Mouse (Mus musculus) heart, postnatal 0 days (tissue): ENCODE measurements at regions not wholly inside any gene's neighbourhood (a gene's known extent, or its start where the extent isn't known, plus 50 kb on each side); places are given as distances from the start of the nearest gene placed in this dataset.

Source experiments
- ATAC-seq: fragments of 200-750 bp; cut with Nextera tagmentation; 2 replicates; pipeline ENCODE4 v1.8.0; 2017; ENCODE audit warnings: low read depth, moderate number of reproducible peaks, moderate library complexity; ENCODE audit not compliant: insufficient read depth
- DNase-seq: peaks from one replicate; pipeline ENCODE4 v3.0.0-alpha.2; 2016; ENCODE audit warnings: low spot score
- H3K27ac ChIP-seq: fragments of 300-500 bp; sonication (generic); 2 replicates; pipeline ENCODE4 v1.5.1; 2014; ENCODE audit warnings: low read depth, mild to moderate bottlenecking
- H3K27me3 ChIP-seq: fragments of 300-500 bp; sonication (generic); 2 replicates; pipeline ENCODE4 v1.6.1; 2014; ENCODE audit warnings: low read length, mixed read lengths; ENCODE audit not compliant: control insufficient read depth, insufficient read depth
- H3K36me3 ChIP-seq: fragments of 300-500 bp; sonication (generic); replicated peaks from 2 replicates; pipeline ENCODE4 v1.6.1; 2014; ENCODE audit warnings: low read length, mixed read lengths; ENCODE audit not compliant: control insufficient read depth, insufficient read depth
- H3K4me1 ChIP-seq: fragments of 300-500 bp; sonication (generic); 2 replicates; pipeline ENCODE4 v1.6.1; 2014; ENCODE audit warnings: antibody characterized with exemption; ENCODE audit not compliant: control insufficient read depth, insufficient read depth
- H3K4me2 ChIP-seq: fragments of 300-500 bp; sonication (generic); 2 replicates; pipeline ENCODE4 v1.6.1; 2014; ENCODE audit warnings: low read depth, mild to moderate bottlenecking, low read length, moderate library complexity
- H3K4me3 ChIP-seq: fragments of 300-500 bp; sonication (generic); 2 replicates; pipeline ENCODE4 v1.5.1; 2014; ENCODE audit warnings: low read depth, low read length
- H3K9ac ChIP-seq: fragments of 300-500 bp; sonication (generic); replicated peaks from 2 replicates; pipeline ENCODE4 v1.6.1; 2014; ENCODE audit warnings: low read depth, low read length, mixed read lengths
- H3K9me3 ChIP-seq: fragments of 300-500 bp; sonication (generic); replicated peaks from 2 replicates; pipeline ENCODE4 v1.6.1; 2016; ENCODE audit warnings: low read length; ENCODE audit not compliant: control insufficient read depth
- CTCF ChIP-seq: IDR thresholded peaks from 2 replicates; pipeline ENCODE4 v1.5.1; 2016; ENCODE audit warnings: antibody characterized with exemption, control low read depth, low read depth
- EP300 ChIP-seq: IDR thresholded peaks from 2 replicates; pipeline ENCODE4 v1.6.1; 2016; ENCODE audit warnings: antibody characterized with exemption, low read depth
- WGBS: fragments of 180-500 bp; shearing (Covaris S2); extraction: QIAGEN DNeasy Blood & Tissue Kit; methylation state at CpG from one replicate; pipeline ENCODE4 v1.1.7; 2014; 5-methylcytosine and 5-hydroxymethylcytosine counted together

GRCm38 (mm10) chr8:87417466-87417865, 54.9 kb downstream of the Cbln1 start:
- Histone ChIP-seq H3K36me3 (no peaks in the 10 kb centered on the region), H3K4me1 (no peaks in the 10 kb centered on the region), H3K27ac (no peak overlapping the region), H3K4me3 (no peak overlapping the region), H3K9ac (no peak overlapping the region), H3K27me3 (no peaks in the 10 kb centered on the region), H3K9me3 (no peaks in the 10 kb centered on the region), H3K4me2 (no peak overlapping the region)
- ATAC-seq: no peak
- WGBS: 61% methylated on average over 2 of the region's 2 CpGs
- no peak for DNase-seq
- TF ChIP-seq EP300 (no peak), CTCF (no peak)

DNA sequence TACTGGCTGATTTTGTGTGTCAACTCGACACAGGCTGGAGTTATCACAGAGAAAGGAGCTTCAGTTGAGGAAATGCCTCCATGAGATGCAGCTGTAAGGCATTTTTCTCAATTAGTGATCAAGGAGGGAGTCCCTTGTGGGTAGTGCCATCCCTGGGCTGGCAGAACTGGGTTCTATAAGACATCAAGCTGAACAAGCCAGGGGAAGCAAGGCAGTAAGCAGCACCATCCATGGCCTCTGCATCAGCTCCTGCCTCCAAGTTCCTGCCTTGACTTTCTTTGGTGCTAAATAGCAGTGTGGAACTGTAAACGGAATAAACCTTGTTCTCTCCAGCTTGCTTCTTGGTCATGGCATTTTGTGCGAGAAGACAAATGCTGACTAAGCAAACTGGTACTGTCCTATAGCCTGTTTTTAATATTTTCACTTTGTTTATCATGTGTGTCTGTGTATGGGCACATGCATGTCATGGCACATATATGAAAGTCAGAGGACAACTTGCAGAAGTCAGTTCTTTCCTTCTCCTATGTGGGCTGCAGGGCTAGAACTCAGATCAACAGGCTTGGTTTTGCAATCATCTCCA, 57.3 kb downstream of the Cbln1 start:
- H3K4me2 ChIP-seq: no peak overlapping the region
- H3K9me3 ChIP-seq: no peaks in the 10 kb centered on the region
- no peaks in the 10 kb centered on the region for H3K36me3 ChIP-seq
- ATAC-seq: no peak
- no peak overlapping the region for H3K4me3 ChIP-seq
- no peaks in the 10 kb centered on the region for H3K27me3 ChIP-seq
- TF ChIP-seq EP300 (no peak), CTCF (no peak)
- 68% methylated on average over 3 of the region's 3 CpGs for WGBS
- no peak overlapping the region for H3K9ac ChIP-seq
- H3K4me1 ChIP-seq: no peaks in the 10 kb centered on the region
- H3K27ac ChIP-seq: no peak overlapping the region
- DNase-seq: no peak

- no peak for TF ChIP-seq EP300
- no peak for TF ChIP-seq CTCF
- Histone ChIP-seq H3K4me2 (no peak overlapping the region), H3K9me3 (no peaks in the 10 kb centered on the region), H3K9ac (no peak overlapping the region), H3K4me3 (no peak overlapping the region), H3K36me3 (no peaks in the 10 kb centered on the region), H3K27ac (no peak overlapping the region), H3K4me1 (no peaks in the 10 kb centered on the region), H3K27me3 (no peaks in the 10 kb centered on the region)
- ATAC-seq (no peak), DNase-seq (no peak)
- 55% methylated on average over 2 of the region's 2 CpGs for WGBS
Measured at GRCm38 (mm10) chr8:87389016-87389415, 83.4 kb downstream of the Cbln1 start.

DNA sequence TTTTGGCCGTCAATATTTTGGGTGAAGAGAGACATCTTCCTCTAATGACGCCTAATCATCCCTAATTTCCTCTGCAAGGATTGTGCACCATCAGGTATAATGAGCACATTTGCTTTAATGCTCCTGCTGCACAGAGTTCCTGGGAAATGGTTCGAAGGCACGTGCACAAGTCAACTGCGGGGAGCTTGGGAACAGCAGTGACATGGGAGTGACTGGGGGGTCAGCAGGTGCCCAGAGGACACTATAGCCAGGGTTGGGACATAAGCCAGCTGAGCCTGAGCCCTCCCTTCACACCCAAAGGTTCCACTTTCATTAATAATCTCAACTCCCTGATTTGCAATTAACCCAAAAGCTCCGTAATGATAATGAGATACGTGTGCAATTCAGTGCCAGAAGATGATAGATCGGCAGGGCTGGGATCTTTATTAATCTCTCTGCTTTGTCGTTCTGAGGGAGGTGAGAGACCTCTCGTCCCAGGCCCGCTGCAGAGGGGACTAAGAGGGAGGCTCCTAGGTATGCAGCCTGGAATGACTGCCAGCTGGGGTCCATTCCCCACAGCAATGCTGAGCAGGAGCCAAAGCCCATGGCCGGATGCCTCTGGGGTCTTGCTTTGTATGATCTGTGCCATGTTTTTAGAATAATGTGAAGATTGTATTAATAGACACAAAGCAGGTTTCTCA, 88.7 kb downstream of the Cbln1 start:
- ATAC-seq: no peak
- H3K27me3 ChIP-seq: no peaks in the 10 kb centered on the region
- no peak overlapping the region for H3K27ac ChIP-seq
- no peaks in the 10 kb centered on the region for H3K36me3 ChIP-seq
- WGBS: 65% methylated on average over 12 of the region's 12 CpGs
- no peak for DNase-seq
- no peaks in the 10 kb centered on the region for H3K4me1 ChIP-seq
- H3K4me2 ChIP-seq: no peak overlapping the region
- no peaks in the 10 kb centered on the region for H3K9me3 ChIP-seq
- no peak overlapping the region for H3K9ac ChIP-seq
- TF ChIP-seq EP300: no peak
- TF ChIP-seq CTCF: no peak
- no peak overlapping the region for H3K4me3 ChIP-seq

DNA sequence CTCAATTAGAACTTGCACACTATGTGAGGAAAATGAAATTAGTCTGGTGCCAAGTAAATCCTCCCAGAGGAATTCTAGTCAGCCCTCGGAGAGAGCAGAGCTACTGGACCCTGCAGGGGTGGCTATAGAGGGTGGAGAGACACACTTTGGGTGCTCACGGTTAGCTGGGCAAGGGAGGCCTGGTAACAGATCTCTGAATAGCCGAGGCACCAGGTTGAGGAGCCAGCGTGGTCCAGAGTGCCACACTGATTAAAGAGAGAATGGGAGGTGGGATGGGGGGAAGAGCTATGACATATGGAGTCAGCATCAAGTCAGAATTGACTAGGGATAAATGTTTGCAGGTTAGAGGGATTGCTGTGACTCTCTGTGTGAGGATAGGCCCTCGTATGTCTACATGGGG, 90.1 kb downstream of the Cbln1 start:
- TF ChIP-seq EP300 (no peak), CTCF (no peak)
- Histone ChIP-seq H3K9ac (no peak overlapping the region), H3K4me1 (no peaks in the 10 kb centered on the region), H3K27ac (no peak overlapping the region), H3K27me3 (no peaks in the 10 kb centered on the region), H3K36me3 (no peaks in the 10 kb centered on the region), H3K4me2 (no peak overlapping the region), H3K4me3 (no peak overlapping the region), H3K9me3 (no peaks in the 10 kb centered on the region)
- 66% methylated on average over 5 of the region's 5 CpGs for WGBS
- no peak for ATAC-seq
- DNase-seq: no peak

GRCm38 (mm10) chr8:87380791-87381190, 91.6 kb downstream of the Cbln1 start:
- no peak overlapping the region for H3K27ac ChIP-seq
- H3K9ac ChIP-seq: no peak overlapping the region
- no peak overlapping the region for H3K4me2 ChIP-seq
- no peak overlapping the region for H3K4me3 ChIP-seq
- H3K9me3 ChIP-seq: no peaks in the 10 kb centered on the region
- TF ChIP-seq EP300 (no peak), CTCF (no peak)
- ATAC-seq: no peak
- H3K4me1 ChIP-seq: no peaks in the 10 kb centered on the region
- DNase-seq: no peak
- H3K36me3 ChIP-seq: no peaks in the 10 kb centered on the region
- H3K27me3 ChIP-seq: no peaks in the 10 kb centered on the region
- 53% methylated on average over 3 of the region's 3 CpGs for WGBS
